Mouse (Mus musculus): ENCODE data around the gene Pip4k2a. TPM values are rescaled to one million over a fixed set of nuclear protein-coding genes. Genes with fewer than 3 reads are reported as not detected.

The Pip4k2a gene
- polyA plus RNA-seq, 1 experiment: 7.1 TPM

- TF ChIP-seq POLR2A (IDR thresholded peaks at IDR 0.05; ENCODE audit: low read depth, low read length) (no peak), CTCF (conservative IDR thresholded peaks at IDR 0.05; ENCODE audit: insufficient read depth, insufficient read length, low read depth, low read length) (no peak)
- 53% methylated on average over 7 of the region's 7 CpGs for WGBS
- peaks cover 8% of the 10 kb centered on the region; the same call in 1 of the 2 replicates for H3K4me1 ChIP-seq (ENCODE audit: control insufficient read depth, insufficient read depth, low read length)
- H3K27me3 ChIP-seq (replicated peaks; ENCODE audit: control insufficient read depth, insufficient read depth, low read length): no peaks in the 10 kb centered on the region
- no peak overlapping the region for H3K4me3 ChIP-seq (ENCODE audit: insufficient read depth, low read depth, low read length)
- DNase-seq: peak; percentile 28
- H3K27ac ChIP-seq (ENCODE audit: insufficient read depth, low read depth, low read length): no peak overlapping the region
- no peaks in the 10 kb centered on the region for H3K36me3 ChIP-seq (ENCODE audit: control insufficient read depth, insufficient read depth, low read length)
These were observed 41.0 kb downstream of the Pip4k2a start for GRCm38 (mm10) chr2:18956945-18957344.

- TF ChIP-seq CTCF (conservative IDR thresholded peaks at IDR 0.05; ENCODE audit: insufficient read depth, insufficient read length, low read depth, low read length) (no peak), POLR2A (IDR thresholded peaks at IDR 0.05; ENCODE audit: low read depth, low read length) (no peak)
- no peak for DNase-seq
- Histone ChIP-seq H3K36me3 (ENCODE audit: control insufficient read depth, insufficient read depth, low read length) (no peaks in the 10 kb centered on the region), H3K27me3 (replicated peaks; ENCODE audit: control insufficient read depth, insufficient read depth, low read length) (no peaks in the 10 kb centered on the region), H3K4me3 (ENCODE audit: insufficient read depth, low read depth, low read length) (no peak overlapping the region), H3K27ac (ENCODE audit: insufficient read depth, low read depth, low read length) (no peak overlapping the region), H3K4me1 (ENCODE audit: control insufficient read depth, insufficient read depth, low read length) (peaks cover 8% of the 10 kb centered on the region; the same call in 1 of the 2 replicates)
- WGBS: 79% methylated on average over 3 of the region's 3 CpGs
These were observed 41.5 kb downstream of the Pip4k2a start for GRCm38 (mm10) chr2:18956424-18956823.

GRCm38 (mm10) chr2:18955671-18956070, 42.3 kb downstream of the Pip4k2a start:
- Histone ChIP-seq H3K36me3 (ENCODE audit: control insufficient read depth, insufficient read depth, low read length) (no peaks in the 10 kb centered on the region), H3K27me3 (replicated peaks; ENCODE audit: control insufficient read depth, insufficient read depth, low read length) (no peaks in the 10 kb centered on the region), H3K4me3 (ENCODE audit: insufficient read depth, low read depth, low read length) (no peak overlapping the region), H3K27ac (ENCODE audit: insufficient read depth, low read depth, low read length) (no peak overlapping the region), H3K4me1 (ENCODE audit: control insufficient read depth, insufficient read depth, low read length) (peaks cover 8% of the 10 kb centered on the region; the same call in 1 of the 2 replicates)
- 84% methylated on average over 13 of the region's 13 CpGs for WGBS
- DNase-seq: no peak
- TF ChIP-seq POLR2A (IDR thresholded peaks at IDR 0.05; ENCODE audit: low read depth, low read length): no peak
- no peak for TF ChIP-seq CTCF (conservative IDR thresholded peaks at IDR 0.05; ENCODE audit: insufficient read depth, insufficient read length, low read depth, low read length)

GRCm38 (mm10) chr2:18955022-18955421, 42.9 kb downstream of the Pip4k2a start:
- no peaks in the 10 kb centered on the region for H3K36me3 ChIP-seq (ENCODE audit: control insufficient read depth, insufficient read depth, low read length)
- H3K4me1 ChIP-seq (ENCODE audit: control insufficient read depth, insufficient read depth, low read length): peaks cover 8% of the 10 kb centered on the region; the same call in 1 of the 2 replicates
- no peak overlapping the region for H3K4me3 ChIP-seq (ENCODE audit: insufficient read depth, low read depth, low read length)
- no peak for DNase-seq
- H3K27me3 ChIP-seq (replicated peaks; ENCODE audit: control insufficient read depth, insufficient read depth, low read length): no peaks in the 10 kb centered on the region
- 59% methylated on average over 4 of the region's 4 CpGs for WGBS
- H3K27ac ChIP-seq (ENCODE audit: insufficient read depth, low read depth, low read length): no peak overlapping the region
- TF ChIP-seq POLR2A (IDR thresholded peaks at IDR 0.05; ENCODE audit: low read depth, low read length) (no peak), CTCF (conservative IDR thresholded peaks at IDR 0.05; ENCODE audit: insufficient read depth, insufficient read length, low read depth, low read length) (no peak)

GRCm38 (mm10) chr2:18954422-18954821, 43.5 kb downstream of the Pip4k2a start:
- DNase-seq: no peak
- 90% methylated on average over 4 of the region's 4 CpGs for WGBS
- peaks cover 8% of the 10 kb centered on the region; the same call in 1 of the 2 replicates for H3K4me1 ChIP-seq (ENCODE audit: control insufficient read depth, insufficient read depth, low read length)
- no peaks in the 10 kb centered on the region for H3K36me3 ChIP-seq (ENCODE audit: control insufficient read depth, insufficient read depth, low read length)
- no peak overlapping the region for H3K4me3 ChIP-seq (ENCODE audit: insufficient read depth, low read depth, low read length)
- TF ChIP-seq POLR2A (IDR thresholded peaks at IDR 0.05; ENCODE audit: low read depth, low read length): no peak
- no peaks in the 10 kb centered on the region for H3K27me3 ChIP-seq (replicated peaks; ENCODE audit: control insufficient read depth, insufficient read depth, low read length)
- no peak overlapping the region for H3K27ac ChIP-seq (ENCODE audit: insufficient read depth, low read depth, low read length)

GRCm38 (mm10) chr2:18952102-18952673, 45.7 kb downstream of the Pip4k2a start:
- Histone ChIP-seq H3K4me1 (ENCODE audit: control insufficient read depth, insufficient read depth, low read length) (peaks cover 14% of the 10 kb centered on the region; the same call in 1 of the 2 replicates), H3K4me3 (ENCODE audit: insufficient read depth, low read depth, low read length) (no peak overlapping the region), H3K36me3 (ENCODE audit: control insufficient read depth, insufficient read depth, low read length) (no peaks in the 10 kb centered on the region), H3K27ac (ENCODE audit: insufficient read depth, low read depth, low read length) (peak overlapping the region; percentile 17; the same call in 1 of the 2 replicates), H3K27me3 (replicated peaks; ENCODE audit: control insufficient read depth, insufficient read depth, low read length) (no peaks in the 10 kb centered on the region)
- 38% methylated on average over 7 of the region's 7 CpGs for WGBS
- TF ChIP-seq CTCF (conservative IDR thresholded peaks at IDR 0.05; ENCODE audit: insufficient read depth, insufficient read length, low read depth, low read length): no peak
- no peak for TF ChIP-seq POLR2A (IDR thresholded peaks at IDR 0.05; ENCODE audit: low read depth, low read length)
- DNase-seq: no peak

- Histone ChIP-seq H3K36me3 (ENCODE audit: control insufficient read depth, insufficient read depth, low read length) (no peaks in the 10 kb centered on the region), H3K27me3 (replicated peaks; ENCODE audit: control insufficient read depth, insufficient read depth, low read length) (no peaks in the 10 kb centered on the region), H3K4me1 (ENCODE audit: control insufficient read depth, insufficient read depth, low read length) (peaks cover 17% of the 10 kb centered on the region; the same call in 1 of the 2 replicates), H3K27ac (ENCODE audit: insufficient read depth, low read depth, low read length) (no peak overlapping the region), H3K4me3 (ENCODE audit: insufficient read depth, low read depth, low read length) (no peak overlapping the region)
- WGBS: 73% methylated on average over 2 of the region's 2 CpGs
- DNase-seq: no peak
- TF ChIP-seq CTCF (conservative IDR thresholded peaks at IDR 0.05; ENCODE audit: insufficient read depth, insufficient read length, low read depth, low read length) (no peak), POLR2A (IDR thresholded peaks at IDR 0.05; ENCODE audit: low read depth, low read length) (no peak)
These were observed 47.2 kb downstream of the Pip4k2a start for GRCm38 (mm10) chr2:18950758-18951157.
